Mouse (Mus musculus) CH12.LX (cell line): Measurements from ENCODE around the gene Zim1. TPM values are rescaled to one million over a fixed set of nuclear protein-coding genes. Genes with fewer than 3 reads are reported as not detected.

Experiments
- DNase-seq: peaks from one replicate; pipeline ENCODE4 v3.0.0-alpha.2; 2013; ENCODE audit errors: extremely low read depth
- H3K27ac ChIP-seq: 2 replicates; pipeline ENCODE4 v1.5.1; 2012; ENCODE audit warnings: low read depth, mild to moderate bottlenecking, control low read depth, moderate library complexity; ENCODE audit not compliant: insufficient read depth
- H3K27me3 ChIP-seq: replicated peaks from 2 replicates; pipeline ENCODE3; 2012; ENCODE audit warnings: inconsistent platforms
- H3K36me3 ChIP-seq, 2 experiments: replicated peaks in 1 of 2; 2 replicates each; pipeline versions ENCODE3 to v1.6.1; 2012; ENCODE audit warnings: inconsistent platforms in 1 of 2, low read length in 1 of 2, mild to moderate bottlenecking in 1 of 2, mixed read lengths in 1 of 2, moderate library complexity in 1 of 2; ENCODE audit not compliant: control insufficient read depth in 1 of 2, insufficient read depth in 1 of 2
- H3K4me1 ChIP-seq, 2 experiments: 2 replicates each; pipeline ENCODE4 v1.6.1; 2012; ENCODE audit warnings: inconsistent platforms in 1 of 2, moderate library complexity in 1 of 2; ENCODE audit not compliant: insufficient read depth in 2 of 2, control insufficient read depth in 1 of 2
- H3K4me2 ChIP-seq: 2 replicates; pipeline ENCODE4 v1.6.1; 2012; ENCODE audit warnings: low read depth, mild to moderate bottlenecking, control low read depth; ENCODE audit not compliant: poor library complexity, insufficient read depth, severe bottlenecking
- H3K4me3 ChIP-seq, 3 experiments: fragments of 150-350 bp in 1 of 3; sonication (generic) in 1 of 3; replicated peaks in 1 of 3; 2 replicates each; pipeline versions ENCODE3 to v1.5.1; 2011 to 2012; ENCODE audit warnings: low read depth in 2 of 3, low read length in 2 of 3, mild to moderate bottlenecking in 2 of 3, moderate library complexity in 2 of 3, control low read depth in 1 of 3, improper control_type of control experiment in 1 of 3, inconsistent platforms in 1 of 3, mixed read lengths in 1 of 3; ENCODE audit not compliant: poor library complexity in 1 of 3
- H3K79me2 ChIP-seq: replicated peaks from 2 replicates; pipeline ENCODE4 v1.6.1; 2012; ENCODE audit warnings: mild to moderate bottlenecking, moderate library complexity; ENCODE audit not compliant: control insufficient read depth, poor library complexity, insufficient read depth, severe bottlenecking; ENCODE audit errors: extremely low read depth
- H3K9ac ChIP-seq: 2 replicates; pipeline ENCODE4 v1.6.1; 2012; ENCODE audit warnings: low read depth, mild to moderate bottlenecking, control low read depth, moderate library complexity; ENCODE audit not compliant: insufficient read depth
- H3K9me3 ChIP-seq: replicated peaks from 2 replicates; pipeline ENCODE3; 2012; ENCODE audit warnings: low read length, inconsistent platforms, mixed read lengths
- CHD1 ChIP-seq: IDR thresholded peaks from 2 replicates; pipeline ENCODE4 v1.6.1; 2012; ENCODE audit warnings: low read depth, low read length, improper control_type of control experiment, inconsistent platforms
- E2F4 ChIP-seq: IDR thresholded peaks from 2 replicates; pipeline ENCODE4 v1.6.1; 2011; ENCODE audit warnings: low read depth, low read length, improper control_type of control experiment; ENCODE audit not compliant: insufficient replicate concordance
- EP300 ChIP-seq: IDR thresholded peaks from 2 replicates; pipeline ENCODE4 v1.6.1; 2011; ENCODE audit warnings: low read length, improper control_type of control experiment
- ETS1 ChIP-seq: conservative IDR thresholded peaks from 2 replicates; pipeline ENCODE4 v1.6.1; 2012; ENCODE audit warnings: low read depth, mild to moderate bottlenecking, inconsistent platforms, low read length, improper control_type of control experiment, moderate library complexity
- IRF4 ChIP-seq: IDR thresholded peaks from 2 replicates; pipeline ENCODE4 v1.6.1; 2014; ENCODE audit warnings: low read depth, mild to moderate bottlenecking, inconsistent platforms, low read length, improper control_type of control experiment
- JUND ChIP-seq: conservative IDR thresholded peaks from 2 replicates; pipeline ENCODE4 v1.6.1; 2011; ENCODE audit warnings: low read depth, low read length, improper control_type of control experiment
- MAFK ChIP-seq: IDR thresholded peaks from 2 replicates; pipeline ENCODE4 v1.6.1; 2011; ENCODE audit warnings: low read length, improper control_type of control experiment; ENCODE audit not compliant: insufficient replicate concordance
- MAX ChIP-seq: IDR thresholded peaks from 2 replicates; pipeline ENCODE4 v1.6.1; 2011; ENCODE audit warnings: low read length, improper control_type of control experiment
- MAZ ChIP-seq: IDR thresholded peaks from 2 replicates; pipeline ENCODE4 v1.6.1; 2012; ENCODE audit warnings: low read depth, mild to moderate bottlenecking, inconsistent platforms, low read length, improper control_type of control experiment, moderate library complexity
- MXI1 ChIP-seq: IDR thresholded peaks from 2 replicates; pipeline ENCODE4 v1.6.1; 2011; ENCODE audit warnings: mild to moderate bottlenecking, low read depth, low read length, improper control_type of control experiment
- MYC ChIP-seq: IDR thresholded peaks from 2 replicates; pipeline ENCODE4 v1.6.1; 2011; ENCODE audit warnings: low read depth, mild to moderate bottlenecking, improper control_type of control experiment, low read length
- NRF1 ChIP-seq: IDR thresholded peaks from 2 replicates; pipeline ENCODE4 v1.6.1; 2014; ENCODE audit warnings: low read depth, mild to moderate bottlenecking, inconsistent platforms, low read length, improper control_type of control experiment, moderate library complexity
- RAD21 ChIP-seq: IDR thresholded peaks from 2 replicates; pipeline ENCODE4 v1.6.1; 2011; ENCODE audit warnings: low read depth, mild to moderate bottlenecking, low read length, improper control_type of control experiment, moderate library complexity
- RCOR1 ChIP-seq: conservative IDR thresholded peaks from 2 replicates; pipeline ENCODE4 v1.6.1; 2012; ENCODE audit warnings: low read depth, mild to moderate bottlenecking, inconsistent platforms, low read length, improper control_type of control experiment
- SMC3 ChIP-seq: IDR thresholded peaks from 2 replicates; pipeline ENCODE4 v1.6.1; 2011; ENCODE audit warnings: low read depth, low read length, improper control_type of control experiment
- TBP ChIP-seq: conservative IDR thresholded peaks from 2 replicates; pipeline ENCODE4 v1.6.1; 2011; ENCODE audit warnings: low read depth, low read length, improper control_type of control experiment
- UBTF ChIP-seq: IDR thresholded peaks from 2 replicates; pipeline ENCODE4 v1.6.1; 2012; ENCODE audit warnings: low read depth, mild to moderate bottlenecking, inconsistent platforms, low read length, improper control_type of control experiment, moderate library complexity
- USF1 ChIP-seq: IDR thresholded peaks from 2 replicates; pipeline ENCODE4 v1.6.1; 2014; ENCODE audit warnings: low read depth, mild to moderate bottlenecking, inconsistent platforms, low read length, improper control_type of control experiment
- USF2 ChIP-seq: conservative IDR thresholded peaks from 2 replicates; pipeline ENCODE4 v1.6.1; 2011; ENCODE audit warnings: low read depth, low read length, improper control_type of control experiment
- ZKSCAN1 ChIP-seq: IDR thresholded peaks from 2 replicates; pipeline ENCODE4 v1.6.1; 2012; ENCODE audit warnings: low read depth, inconsistent platforms, low read length, improper control_type of control experiment, borderline replicate concordance
- ZMIZ1 ChIP-seq: IDR thresholded peaks from 2 replicates; pipeline ENCODE4 v1.6.1; 2012; ENCODE audit warnings: low read depth, mild to moderate bottlenecking, inconsistent platforms, low read length, improper control_type of control experiment
- ZNF384 ChIP-seq: IDR thresholded peaks from 2 replicates; pipeline ENCODE4 v1.6.1; 2012; ENCODE audit warnings: low read depth, low read length, improper control_type of control experiment, inconsistent platforms
- dilution Hi-C: fragments of 300-500 bp; cut with MboI; formaldehyde crosslinking; loops from 2 replicates; pipeline ENCODE4 v1.14.3; 2020; ENCODE audit warnings: low sequenced_read_pairs; ENCODE audit not compliant: extremely low pct_unique_long_range_greater_than_20kb, extremely low pct_ligation_motif_present
- in situ Hi-C: fragments of 300-500 bp; cut with MboI; formaldehyde crosslinking; loops from 3 replicates; pipeline ENCODE4 v1.14.3; 2019; ENCODE audit warnings: low sequenced_read_pairs, low pct_ligation_motif_present, low pct_unique_long_range_greater_than_20kb, mixed read lengths
- polyA plus RNA-seq: library from polyadenylated mRNA; unstranded; fragments of >175 nt; gene quantifications from 2 replicates; pipeline ENCODE4 v1.2.1, GENCODE M21; 2012; ENCODE audit warnings: low read depth; ENCODE audit not compliant: insufficient read length
- total RNA-seq, 2 experiments: library from RNA; depleted of rRNA; stranded (reverse); fragments of 300-350 nt in 1 of 2; fragments of >200 nt in 1 of 2; gene quantifications; 2 replicates each; pipeline ENCODE4 v1.2.3; 2012 to 2014

Gene Zim1
- total and polyA plus RNA-seq, 3 experiments: not detected

- no peaks in the 10 kb centered on the region for H3K27me3 ChIP-seq
- no peaks in the 10 kb centered on the region for H3K36me3 ChIP-seq
- no peak within 1 kb of the TSS for H3K9ac ChIP-seq
- in situ Hi-C loops: no loop called here
- peaks cover 64% of the 10 kb centered on the region for H3K9me3 ChIP-seq
- dilution Hi-C loops: no loop called here
- TF ChIP-seq USF2: no peak
- no peak for TF ChIP-seq RCOR1
- TF ChIP-seq ETS1: no peak
- TF ChIP-seq E2F4: no peak
- TF ChIP-seq MYC: no peak
- no peak for TF ChIP-seq SMC3
- TF ChIP-seq RAD21: no peak
- no peak for TF ChIP-seq MAFK
- no peak for TF ChIP-seq CHD1
- TF ChIP-seq MAZ: no peak
- no peak for TF ChIP-seq ZMIZ1
- TF ChIP-seq JUND: no peak
- no peak for TF ChIP-seq MXI1
- no peak for TF ChIP-seq MAX
- TF ChIP-seq EP300: no peak
- TF ChIP-seq USF1: no peak
- no peak for TF ChIP-seq IRF4
- TF ChIP-seq UBTF: no peak
- TF ChIP-seq NRF1: no peak
- H3K4me2 ChIP-seq: no peak within 1 kb of the TSS
- DNase-seq: no peak
- H3K79me2 ChIP-seq: no peaks in the 10 kb centered on the region
- H3K4me1 ChIP-seq: no peaks in the 10 kb centered on the region
- H3K4me3 ChIP-seq: no peak within 1 kb of the TSS
- H3K27ac ChIP-seq: no peak within 1 kb of the TSS
These were observed 34.0 kb upstream of the Zim1 start, which contains the start of the genes Peg3 and Usp29 for GRCm38 (mm10) chr7:6730241-6730640. Gene Peg3 (minus strand): TSS chr7:6730431. Gene Usp29 (plus strand): TSS chr7:6730578.

DNA sequence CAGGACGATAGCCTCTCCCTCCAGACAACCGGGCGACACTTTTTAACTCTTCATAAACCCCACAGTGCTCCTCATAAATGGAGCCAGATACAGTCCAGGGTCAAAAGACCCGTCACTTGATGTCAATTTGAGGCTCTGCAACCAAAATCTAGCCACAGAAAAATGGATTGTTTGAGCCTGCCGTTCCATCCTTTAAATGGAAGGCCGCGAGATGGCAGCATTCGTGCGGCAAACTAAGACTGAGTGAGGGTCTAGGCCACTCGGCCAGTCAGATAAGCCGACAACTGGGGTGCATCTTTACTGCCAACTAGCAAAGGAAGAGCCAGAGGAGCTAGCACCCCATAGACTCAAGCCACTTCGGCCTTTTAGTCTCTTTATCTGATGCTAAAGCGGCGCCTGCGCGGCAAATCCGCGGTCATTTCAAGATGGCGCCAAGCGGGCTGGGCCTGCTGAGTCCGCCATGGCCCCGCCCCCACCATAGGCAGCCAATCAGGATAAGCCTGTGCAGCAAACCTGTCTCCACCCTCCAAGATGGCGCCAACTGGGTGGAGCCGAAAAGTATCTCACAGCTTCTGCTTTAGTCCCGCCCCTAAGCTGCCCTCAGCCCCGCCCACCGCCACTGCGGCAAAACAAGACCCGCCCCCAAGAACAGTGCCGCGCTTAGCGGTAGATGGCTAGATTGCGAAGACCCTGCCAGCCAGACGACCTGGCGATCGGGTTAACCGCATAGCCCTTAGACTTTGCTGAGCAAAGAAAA is 33.0 kb upstream of the Zim1 start:
- no peak for TF ChIP-seq ZKSCAN1
- no peak for TF ChIP-seq NRF1
- TF ChIP-seq USF2: no peak
- TF ChIP-seq TBP: no peak
- TF ChIP-seq JUND: no peak
- TF ChIP-seq RCOR1: no peak
- no peak for TF ChIP-seq USF1
- TF ChIP-seq MAZ: no peak
- no peak for TF ChIP-seq MYC
- TF ChIP-seq ZNF384: no peak
- Histone ChIP-seq H3K27me3 (no peaks in the 10 kb centered on the region), H3K4me3 (no peak overlapping the region), H3K27ac (no peak overlapping the region), H3K9me3 (peaks cover 72% of the 10 kb centered on the region), H3K9ac (no peak overlapping the region), H3K4me2 (no peak overlapping the region), H3K79me2 (no peaks in the 10 kb centered on the region), H3K36me3 (no peaks in the 10 kb centered on the region), H3K4me1 (no peaks in the 10 kb centered on the region)
- in situ Hi-C loops (no loop called here), dilution Hi-C loops (no loop called here)
- no peak for DNase-seq
